Mouse (Mus musculus): ENCODE results near the gene Smox. TPM values are rescaled to one million over a fixed set of nuclear protein-coding genes. Genes with fewer than 3 reads are reported as not detected.

The Smox gene
- polyA plus RNA-seq, 1 experiment = 213 TPM

DNA sequence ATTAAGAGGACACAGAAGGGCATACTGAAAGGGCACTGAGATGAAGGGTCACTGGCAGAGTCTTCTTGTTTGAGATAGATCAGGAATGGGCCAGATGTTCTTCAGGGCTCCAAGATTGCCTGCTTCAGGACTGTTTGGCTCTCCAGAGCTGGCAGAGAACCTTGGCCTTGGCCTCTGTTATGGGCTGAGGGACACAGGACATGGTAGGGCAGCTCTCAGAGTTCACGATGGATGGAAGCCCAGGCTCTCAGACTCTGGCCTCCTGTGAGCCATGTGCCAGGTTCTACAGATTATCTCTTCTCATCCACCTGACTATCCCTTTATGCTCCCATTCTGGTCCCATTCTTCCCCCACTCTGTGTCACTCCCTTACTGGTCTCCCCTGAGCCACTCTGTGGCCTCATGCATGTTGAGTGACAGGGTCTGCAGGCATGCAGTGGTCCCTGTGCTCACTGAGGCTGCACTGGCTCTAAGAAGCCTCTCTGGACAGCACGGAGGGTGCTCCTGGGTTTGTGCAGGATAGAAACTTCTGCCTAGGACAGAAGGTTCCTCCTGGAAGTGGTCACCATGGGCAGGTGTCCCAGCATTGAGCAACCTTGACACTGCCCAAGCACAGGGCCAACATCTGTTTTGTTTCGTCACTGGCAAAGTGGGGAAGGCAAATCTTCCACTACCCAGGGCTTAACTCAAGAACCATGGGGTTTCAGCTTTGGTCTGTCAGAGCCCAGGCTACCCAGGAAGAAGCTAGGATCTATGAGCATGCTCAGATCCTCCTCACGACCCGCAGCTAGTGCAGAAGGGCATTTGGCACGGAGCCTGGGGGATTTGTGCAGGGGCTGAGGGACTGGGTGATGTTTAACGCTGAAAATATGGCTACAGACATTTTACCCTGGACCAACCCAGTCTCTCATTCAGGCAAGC lies 60.7 kb downstream of the Smox start:
- Histone ChIP-seq H3K27ac (ENCODE audit: control insufficient read depth, insufficient read depth, low read depth, low read length, poor library complexity) (no peak overlapping the region), H3K4me3 (replicated peaks; ENCODE audit: control insufficient read depth, low read depth, low read length) (no peak overlapping the region), H3K4me1 (ENCODE audit: control insufficient read depth, insufficient read depth, low read length) (no peaks in the 10 kb centered on the region)
- WGBS = 35% methylated on average over 7 of the region's 7 CpGs
- TF ChIP-seq POLR2A (IDR thresholded peaks at IDR 0.05; ENCODE audit: borderline replicate concordance, control insufficient read depth, low read depth, low read length) (no peak), CTCF (IDR thresholded peaks at IDR 0.05; ENCODE audit: control insufficient read depth, insufficient read depth, low read length) (no peak)

DNA sequence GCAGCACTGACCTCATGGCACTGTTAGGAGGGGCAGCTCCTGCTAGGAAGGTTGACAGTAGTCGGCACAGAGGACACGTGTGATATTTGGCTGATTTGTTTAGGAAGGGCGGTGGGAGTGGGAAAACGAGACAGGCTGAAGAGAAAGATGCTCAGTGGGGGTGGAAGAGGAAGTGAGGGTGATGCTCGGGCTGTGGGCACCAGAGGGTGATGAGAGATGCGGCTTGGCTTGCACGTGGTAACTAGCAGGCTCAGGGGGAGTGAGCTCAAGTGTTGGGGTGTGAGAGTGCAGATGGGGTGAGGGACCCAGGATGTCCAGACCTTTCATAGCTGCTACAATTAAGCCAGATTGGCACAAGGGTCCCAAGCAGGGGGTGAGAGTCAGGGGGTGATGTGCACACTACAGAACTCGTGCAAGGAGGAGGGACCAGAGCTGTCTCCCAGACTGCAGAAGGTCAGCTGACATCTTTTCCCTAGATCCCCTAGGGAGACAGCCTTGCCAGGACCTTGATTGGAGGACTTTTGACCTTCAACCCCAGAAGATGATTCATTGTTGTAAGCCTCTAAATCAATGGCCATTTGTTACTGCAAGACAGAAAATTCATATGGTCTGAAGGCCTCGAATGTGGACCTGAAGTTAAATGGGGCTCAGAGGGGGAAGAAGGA lies 61.6 kb downstream of the Smox start:
- Histone ChIP-seq H3K4me1 (ENCODE audit: control insufficient read depth, insufficient read depth, low read length) (no peaks in the 10 kb centered on the region), H3K27ac (ENCODE audit: control insufficient read depth, insufficient read depth, low read depth, low read length, poor library complexity) (no peak overlapping the region), H3K4me3 (replicated peaks; ENCODE audit: control insufficient read depth, low read depth, low read length) (no peak overlapping the region)
- 18% methylated on average over 9 of the region's 9 CpGs for WGBS
- TF ChIP-seq CTCF (IDR thresholded peaks at IDR 0.05; ENCODE audit: control insufficient read depth, insufficient read depth, low read length) (no peak), POLR2A (IDR thresholded peaks at IDR 0.05; ENCODE audit: borderline replicate concordance, control insufficient read depth, low read depth, low read length) (no peak)

DNA sequence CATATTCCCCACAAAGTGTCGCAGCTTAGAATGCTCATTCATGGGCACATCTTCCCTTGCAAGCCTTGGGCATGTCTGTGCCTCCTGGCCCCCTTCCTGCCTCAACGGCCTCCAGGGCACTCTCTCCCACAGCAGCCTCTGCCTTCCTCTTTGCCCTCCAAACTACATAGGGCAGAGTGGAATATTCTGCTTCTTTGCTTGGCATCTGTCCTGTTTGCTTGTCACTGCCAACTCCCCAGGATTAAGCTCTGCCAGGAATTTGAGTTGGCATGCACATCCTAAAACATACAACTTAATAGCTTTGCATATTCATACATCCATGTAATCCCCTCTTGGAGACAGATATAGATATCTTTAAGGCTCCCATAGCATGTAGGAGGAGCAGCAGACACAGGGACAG lies 66.6 kb downstream of the Smox start:
- Histone ChIP-seq H3K4me1 (ENCODE audit: control insufficient read depth, insufficient read depth, low read length) (no peaks in the 10 kb centered on the region), H3K27ac (ENCODE audit: control insufficient read depth, insufficient read depth, low read depth, low read length, poor library complexity) (no peak overlapping the region), H3K4me3 (replicated peaks; ENCODE audit: control insufficient read depth, low read depth, low read length) (no peak overlapping the region)
- WGBS = 71% methylated on average over 2 of the region's 2 CpGs
- TF ChIP-seq CTCF (IDR thresholded peaks at IDR 0.05; ENCODE audit: control insufficient read depth, insufficient read depth, low read length) (no peak), POLR2A (IDR thresholded peaks at IDR 0.05; ENCODE audit: borderline replicate concordance, control insufficient read depth, low read depth, low read length) (no peak)

DNA sequence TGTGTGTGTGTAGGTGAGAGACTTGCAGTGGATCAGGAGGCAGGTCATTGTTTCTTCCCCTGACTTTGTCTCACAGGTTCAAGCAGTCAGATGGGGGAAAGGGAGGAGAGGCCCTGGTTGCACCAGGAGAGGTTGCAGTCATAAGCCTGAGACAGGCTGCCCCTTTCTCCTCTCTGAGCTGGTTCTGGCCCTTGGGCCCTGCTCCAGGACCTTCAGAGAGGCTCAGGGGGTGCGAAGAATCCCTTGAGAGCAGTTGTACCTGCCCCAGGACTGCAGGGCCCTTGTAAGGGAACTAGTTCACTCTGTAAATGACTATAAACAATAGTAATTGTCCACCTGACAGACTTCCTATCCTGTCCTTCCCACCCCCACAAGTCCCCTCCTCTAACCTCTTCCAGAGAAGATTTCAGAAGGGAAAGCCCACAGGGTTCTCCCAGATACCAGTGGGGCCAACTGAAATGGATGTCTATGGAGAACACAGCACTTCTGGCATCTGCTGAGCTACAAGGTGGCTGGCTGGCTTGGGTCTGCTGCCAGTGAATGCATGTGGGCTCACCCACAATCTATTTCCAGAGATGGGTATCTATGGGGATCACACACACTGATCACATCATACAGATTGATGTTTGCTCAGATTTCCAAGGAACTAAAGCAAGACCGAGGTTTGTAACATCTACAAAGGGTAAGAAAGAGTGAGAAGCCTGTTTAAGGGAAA lies 69.1 kb downstream of the Smox start:
- no peak overlapping the region for H3K27ac ChIP-seq (ENCODE audit: control insufficient read depth, insufficient read depth, low read depth, low read length, poor library complexity)
- TF ChIP-seq POLR2A (IDR thresholded peaks at IDR 0.05; ENCODE audit: borderline replicate concordance, control insufficient read depth, low read depth, low read length) = no peak
- no peak for TF ChIP-seq CTCF (IDR thresholded peaks at IDR 0.05; ENCODE audit: control insufficient read depth, insufficient read depth, low read length)

DNA sequence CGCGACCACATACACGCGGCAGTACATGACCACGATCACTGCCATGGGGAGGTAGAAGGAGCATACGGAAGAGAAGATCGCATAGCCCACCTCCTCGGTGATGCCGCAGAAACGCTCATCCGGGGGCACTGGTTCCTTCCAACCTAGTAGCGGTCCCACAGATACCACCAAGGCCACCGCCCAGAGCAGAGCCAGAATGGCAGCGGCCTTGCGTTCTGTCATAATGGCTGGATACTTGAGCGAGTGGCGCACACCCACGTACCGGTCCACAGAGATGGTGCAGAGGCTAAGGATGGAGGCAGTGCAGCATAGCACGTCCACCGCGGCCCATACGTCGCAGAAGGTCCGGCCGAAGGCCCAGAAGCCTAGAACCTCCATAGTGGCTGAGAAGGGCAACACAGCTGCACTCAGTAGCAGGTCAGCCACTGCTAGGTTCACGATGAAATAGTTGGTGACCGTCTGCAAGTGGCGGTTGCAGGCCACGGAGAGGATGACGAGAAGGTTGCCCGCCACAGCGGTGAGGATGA lies 70.1 kb downstream of the Smox start:
- no peak overlapping the region for H3K27ac ChIP-seq (ENCODE audit: control insufficient read depth, insufficient read depth, low read depth, low read length, poor library complexity)
- TF ChIP-seq CTCF (IDR thresholded peaks at IDR 0.05; ENCODE audit: control insufficient read depth, insufficient read depth, low read length) (no peak), POLR2A (IDR thresholded peaks at IDR 0.05; ENCODE audit: borderline replicate concordance, control insufficient read depth, low read depth, low read length) (no peak; the same call in 1 of the 2 replicates)
- WGBS = 11% methylated on average over 33 of the region's 33 CpGs
- H3K4me1 ChIP-seq (ENCODE audit: control insufficient read depth, insufficient read depth, low read length) = no peaks in the 10 kb centered on the region
- no peak overlapping the region for H3K4me3 ChIP-seq (replicated peaks; ENCODE audit: control insufficient read depth, low read depth, low read length)

More for the DNA sequence above, 69.1 kb downstream of the Smox start:
- Histone ChIP-seq H3K4me3 (replicated peaks; ENCODE audit: control insufficient read depth, low read depth, low read length) (no peak overlapping the region), H3K4me1 (ENCODE audit: control insufficient read depth, insufficient read depth, low read length) (no peaks in the 10 kb centered on the region)
- 48% methylated on average over 2 of the region's 2 CpGs for WGBS

DNA sequence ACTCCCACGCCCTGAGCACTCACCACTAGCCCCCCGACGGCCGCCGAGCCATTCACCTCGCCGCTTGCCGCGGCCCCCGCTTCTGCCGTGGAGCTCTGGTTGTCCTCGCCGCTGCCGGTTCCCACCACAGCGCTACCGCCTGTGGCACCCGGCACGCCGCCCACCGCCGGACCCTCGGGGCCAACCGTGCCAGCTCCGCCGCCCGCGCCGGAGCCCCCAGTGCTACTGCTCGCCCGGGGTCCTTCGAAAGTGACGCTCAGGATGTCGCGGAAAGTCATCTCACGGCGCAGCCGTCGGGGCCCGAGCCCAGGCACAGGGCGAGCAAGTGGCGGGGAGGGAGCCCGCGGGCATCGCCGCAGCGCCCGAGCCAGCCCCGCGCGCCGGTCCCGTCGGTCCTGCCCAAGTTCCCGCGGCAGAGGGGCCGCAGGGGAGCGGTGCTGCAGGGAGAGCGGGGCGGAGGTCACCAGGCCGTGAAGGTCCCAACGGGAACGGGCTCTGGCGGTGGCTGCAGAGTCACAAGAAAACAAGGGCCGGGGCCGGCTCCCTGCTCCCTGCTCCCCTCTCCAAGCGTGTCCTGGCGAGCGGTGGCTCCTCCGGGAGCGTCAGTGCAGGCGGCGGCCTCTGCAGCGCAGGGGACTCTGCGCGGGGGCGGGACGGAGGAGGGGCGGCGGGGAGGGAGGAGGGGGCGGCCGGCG lies 70.7 kb downstream of the Smox start, which contains the start of gene Adra1d:
Gene Adra1d (minus strand): TSS at position 393 of the 695 bp plus-strand sequence.
- TF ChIP-seq POLR2A (IDR thresholded peaks at IDR 0.05; ENCODE audit: borderline replicate concordance, control insufficient read depth, low read depth, low read length) (no peak), CTCF (IDR thresholded peaks at IDR 0.05; ENCODE audit: control insufficient read depth, insufficient read depth, low read length) (no peak)
- no peaks in the 10 kb centered on the region for H3K4me1 ChIP-seq (ENCODE audit: control insufficient read depth, insufficient read depth, low read length)
- no peak within 1 kb of the TSS for H3K27ac ChIP-seq (ENCODE audit: control insufficient read depth, insufficient read depth, low read depth, low read length, poor library complexity)
- H3K4me3 ChIP-seq (replicated peaks; ENCODE audit: control insufficient read depth, low read depth, low read length) = no peak within 1 kb of the TSS
- 5% methylated on average over 79 of the region's 82 CpGs for WGBS

DNA sequence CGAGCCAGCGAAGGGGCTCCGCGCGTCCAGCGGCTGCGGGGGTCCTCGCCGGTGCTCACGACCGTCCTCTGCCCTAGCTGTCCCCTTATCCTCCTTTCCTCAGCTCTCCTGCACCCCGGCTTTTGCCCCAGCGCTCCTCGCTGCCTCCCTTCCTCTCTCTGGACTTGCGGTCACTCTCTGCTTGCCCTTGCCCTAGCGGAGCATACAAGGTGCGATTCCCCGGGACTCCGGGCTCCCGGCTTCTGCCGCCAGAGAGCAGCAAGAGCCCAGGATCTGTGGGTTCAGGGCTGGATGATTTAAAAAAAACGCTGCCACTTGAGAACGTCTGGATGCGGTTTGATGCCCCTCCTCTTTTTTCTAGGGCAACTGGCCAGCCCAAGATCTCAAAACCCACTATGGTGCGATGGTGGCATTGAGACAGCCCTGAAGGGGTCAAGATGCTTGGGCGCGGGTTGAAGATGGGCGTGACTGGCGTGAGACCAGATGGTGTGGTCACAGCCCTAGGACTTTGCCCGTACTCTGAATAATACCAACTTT lies 71.4 kb downstream of the Smox start:
- Histone ChIP-seq H3K4me3 (replicated peaks; ENCODE audit: control insufficient read depth, low read depth, low read length) (no peak overlapping the region), H3K4me1 (ENCODE audit: control insufficient read depth, insufficient read depth, low read length) (no peaks in the 10 kb centered on the region), H3K27ac (ENCODE audit: control insufficient read depth, insufficient read depth, low read depth, low read length, poor library complexity) (no peak overlapping the region)
- 6% methylated on average over 30 of the region's 30 CpGs for WGBS
- no peak for TF ChIP-seq CTCF (IDR thresholded peaks at IDR 0.05; ENCODE audit: control insufficient read depth, insufficient read depth, low read length)
- no peak for TF ChIP-seq POLR2A (IDR thresholded peaks at IDR 0.05; ENCODE audit: borderline replicate concordance, control insufficient read depth, low read depth, low read length)

Other genes with a start within 250 kb of the Smox start
- gene Pank2, start 229.0 kb upstream of the Smox start, polyA plus RNA-seq (2011; ENCODE audit: insufficient read depth, insufficient read length, low replicate concordance, missing spikeins) = 31.4 and 44.4 TPM in 2 replicates
- gene Rnf24, start 138.6 kb upstream of the Smox start, polyA plus RNA-seq (2011; ENCODE audit: insufficient read depth, insufficient read length, low replicate concordance, missing spikeins) = 0.56 and 2.0 TPM in 2 replicates
- gene Adra1d, start 70.8 kb downstream of the Smox start, polyA plus RNA-seq (2011; ENCODE audit: insufficient read depth, insufficient read length, low replicate concordance, missing spikeins) = not detected in 2 replicates

Data from bone marrow, adult 2 months (tissue).